Mouse (Mus musculus): ENCODE results near the gene Ccdc93. TPM values are rescaled to one million over a fixed set of nuclear protein-coding genes. Genes with fewer than 3 reads are reported as not detected.

Gene Ccdc93
- polyA plus RNA-seq, 1 experiment = 4.5 TPM

DNA sequence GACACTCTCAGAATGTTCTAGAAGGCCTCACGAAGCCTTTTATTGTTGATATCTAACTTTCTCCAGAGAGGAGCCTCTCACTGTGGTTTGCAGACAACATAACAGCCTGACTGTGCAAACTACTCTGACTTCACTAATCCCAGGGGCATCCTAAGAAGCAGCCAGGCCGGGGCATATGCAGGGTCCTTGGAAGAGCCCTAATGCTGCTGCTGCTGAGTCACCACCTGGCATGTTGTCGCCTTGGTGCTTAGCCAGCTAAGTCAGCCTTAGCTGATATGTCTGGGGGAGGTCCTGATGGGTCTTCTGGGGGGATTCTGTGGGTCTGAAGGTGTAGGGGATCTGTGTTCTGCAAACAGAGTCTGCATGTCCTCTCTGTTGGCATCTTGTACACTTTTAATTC is 35.4 kb downstream of the Ccdc93 start:
- Histone ChIP-seq H3K4me1 (ENCODE audit: control insufficient read depth, insufficient read depth, insufficient read length, low read length) (no peaks in the 10 kb centered on the region), H3K27ac (replicated peaks; ENCODE audit: low read depth, low read length) (no peak overlapping the region), H3K4me3 (ENCODE audit: insufficient read depth, low read depth, low read length) (no peak overlapping the region)

DNA sequence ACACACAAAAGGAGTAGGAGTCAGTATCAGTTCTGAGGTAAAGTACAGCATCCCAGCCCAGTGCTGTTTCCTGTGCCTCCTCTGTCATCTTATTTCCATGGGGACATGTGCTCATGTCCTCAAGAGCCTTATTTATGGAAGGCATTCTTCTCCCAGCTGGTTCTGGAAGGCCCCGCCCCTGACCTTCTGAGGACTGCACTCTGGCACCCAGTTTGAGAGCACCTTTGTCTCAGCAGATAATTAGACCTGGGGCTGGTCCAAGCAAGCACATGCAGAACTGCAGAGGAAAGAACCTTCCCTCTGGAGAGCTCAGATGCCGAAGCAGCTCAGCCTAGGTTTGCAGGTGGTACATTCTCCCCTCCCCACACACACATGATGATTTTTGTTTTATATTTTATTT is 37.4 kb downstream of the Ccdc93 start:
- H3K4me1 ChIP-seq (ENCODE audit: control insufficient read depth, insufficient read depth, insufficient read length, low read length) = no peaks in the 10 kb centered on the region
- H3K4me3 ChIP-seq (ENCODE audit: insufficient read depth, low read depth, low read length) = no peak overlapping the region
- no peak overlapping the region for H3K27ac ChIP-seq (replicated peaks; ENCODE audit: low read depth, low read length)

DNA sequence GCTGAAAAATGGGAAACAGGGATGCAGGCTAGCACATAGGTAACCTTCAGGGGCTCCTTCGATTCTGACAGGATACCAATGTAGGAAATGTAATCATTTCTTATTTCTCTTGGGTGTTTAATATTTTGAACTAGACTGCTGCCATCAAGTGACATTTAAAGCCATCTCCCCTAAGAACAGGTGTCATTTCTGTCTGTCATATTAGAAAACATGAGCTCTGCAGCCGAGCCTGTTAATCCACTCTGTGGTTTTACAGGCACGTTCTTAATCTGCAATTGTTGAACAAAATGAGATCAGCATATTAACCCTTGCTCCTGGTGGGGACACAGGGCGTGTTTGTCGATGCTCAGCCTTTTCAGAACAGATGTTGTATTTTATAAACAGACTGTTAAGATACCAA is 40.7 kb downstream of the Ccdc93 start:
- H3K4me1 ChIP-seq (ENCODE audit: control insufficient read depth, insufficient read depth, insufficient read length, low read length) = no peaks in the 10 kb centered on the region
- no peak overlapping the region for H3K27ac ChIP-seq (replicated peaks; ENCODE audit: low read depth, low read length)
- H3K4me3 ChIP-seq (ENCODE audit: insufficient read depth, low read depth, low read length) = no peak overlapping the region

DNA sequence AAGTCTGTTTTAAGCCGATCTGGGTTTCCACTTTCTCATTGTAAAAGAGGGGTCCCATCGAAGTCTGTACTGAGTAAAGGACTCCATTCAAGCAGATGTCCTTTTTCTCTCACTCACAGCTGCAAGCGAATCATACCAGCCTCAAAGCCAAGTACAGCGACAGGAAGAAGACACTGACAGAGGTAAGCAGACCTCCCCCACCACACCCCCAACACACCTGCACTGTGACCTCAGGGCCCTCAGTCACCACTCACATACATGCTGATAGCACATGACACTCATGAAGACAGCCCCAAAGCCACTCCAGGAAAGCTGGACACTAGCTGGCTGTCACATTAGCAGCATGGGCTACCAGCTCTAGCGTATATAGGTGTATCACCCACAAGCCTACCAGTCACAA is 46.9 kb downstream of the Ccdc93 start:
- Histone ChIP-seq H3K27ac (replicated peaks; ENCODE audit: low read depth, low read length) (no peak overlapping the region), H3K4me1 (ENCODE audit: control insufficient read depth, insufficient read depth, insufficient read length, low read length) (no peaks in the 10 kb centered on the region), H3K4me3 (ENCODE audit: insufficient read depth, low read depth, low read length) (no peak overlapping the region)

DNA sequence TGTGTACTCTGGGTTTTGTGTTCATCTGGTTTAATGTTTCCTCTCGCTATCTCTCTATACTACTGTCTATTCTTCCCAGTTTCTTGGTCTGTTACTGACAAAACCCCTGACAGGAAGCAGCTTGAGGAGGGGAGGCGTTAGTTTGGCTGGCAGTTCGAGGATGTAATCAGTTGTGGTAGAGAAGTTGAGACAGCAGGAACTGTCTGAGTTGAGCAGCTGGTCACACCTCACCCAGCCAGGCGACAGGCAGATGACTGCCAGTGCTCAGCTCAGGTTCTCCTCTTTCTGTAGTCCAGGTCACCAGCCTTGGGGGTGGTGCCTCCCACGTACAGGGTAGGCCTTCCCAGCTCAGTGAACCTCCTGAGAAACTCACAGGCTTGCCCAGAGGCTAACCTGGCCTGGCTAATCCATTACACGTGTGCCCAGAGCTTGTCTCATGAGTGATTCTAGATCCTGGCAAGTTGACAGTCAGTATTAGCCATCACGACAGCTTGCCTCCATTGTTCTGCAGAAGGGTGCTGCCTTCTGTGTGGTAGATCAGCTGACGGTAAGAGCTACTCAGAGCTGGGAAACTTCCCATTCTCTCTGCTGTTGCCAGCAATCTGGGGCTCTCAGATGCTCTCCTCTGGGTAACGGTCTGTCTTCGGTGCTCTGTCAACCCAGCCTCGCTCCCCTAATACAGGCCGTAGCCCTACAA is 47.6 kb downstream of the Ccdc93 start:
- no peak overlapping the region for H3K27ac ChIP-seq (replicated peaks; ENCODE audit: low read depth, low read length)
- H3K4me1 ChIP-seq (ENCODE audit: control insufficient read depth, insufficient read depth, insufficient read length, low read length) = no peaks in the 10 kb centered on the region
- no peak overlapping the region for H3K4me3 ChIP-seq (ENCODE audit: insufficient read depth, low read depth, low read length)

DNA sequence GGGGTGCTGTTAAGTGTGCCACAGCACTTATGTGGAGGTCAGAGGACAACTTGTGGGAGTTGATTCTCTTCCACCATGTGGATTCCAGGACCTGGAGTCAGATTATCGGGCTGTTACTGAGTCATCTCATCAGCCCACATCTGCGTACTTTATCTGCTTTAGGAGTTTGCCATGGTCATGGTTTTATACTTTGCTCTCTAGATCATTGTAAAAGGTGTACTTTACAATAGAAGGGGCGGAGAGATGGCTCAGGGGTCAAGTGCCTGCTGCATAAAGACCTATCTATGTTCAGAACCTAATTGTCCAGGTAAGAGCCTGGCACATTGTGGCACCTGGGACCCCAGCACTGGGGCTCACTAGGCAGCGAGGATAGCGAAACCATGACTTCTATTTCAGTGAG is 48.6 kb downstream of the Ccdc93 start:
- Histone ChIP-seq H3K4me3 (ENCODE audit: insufficient read depth, low read depth, low read length) (no peak overlapping the region), H3K4me1 (ENCODE audit: control insufficient read depth, insufficient read depth, insufficient read length, low read length) (no peaks in the 10 kb centered on the region), H3K27ac (replicated peaks; ENCODE audit: low read depth, low read length) (no peak overlapping the region)

DNA sequence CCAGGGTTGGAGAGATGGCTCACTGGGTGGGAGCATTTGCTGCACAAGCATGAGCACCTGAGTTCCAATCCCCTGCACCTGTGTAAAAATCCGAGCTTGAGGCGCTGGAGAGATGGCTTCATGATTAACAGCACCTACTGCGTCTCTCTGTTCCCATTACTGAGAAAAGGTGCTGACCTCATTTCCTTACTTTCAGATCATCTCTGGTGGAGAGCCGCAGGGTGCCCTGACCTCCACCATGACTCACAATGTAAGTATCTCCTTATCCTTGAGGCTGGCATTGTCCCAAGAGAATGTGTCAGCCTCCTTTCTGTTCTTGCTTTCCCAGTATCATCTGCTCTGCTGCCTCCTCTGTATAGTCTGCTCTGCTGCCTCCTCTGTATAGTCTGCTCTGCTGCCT is 52.2 kb downstream of the Ccdc93 start:
- Histone ChIP-seq H3K4me3 (ENCODE audit: insufficient read depth, low read depth, low read length) (no peak overlapping the region), H3K4me1 (ENCODE audit: control insufficient read depth, insufficient read depth, insufficient read length, low read length) (no peaks in the 10 kb centered on the region), H3K27ac (replicated peaks; ENCODE audit: low read depth, low read length) (no peak overlapping the region)

DNA sequence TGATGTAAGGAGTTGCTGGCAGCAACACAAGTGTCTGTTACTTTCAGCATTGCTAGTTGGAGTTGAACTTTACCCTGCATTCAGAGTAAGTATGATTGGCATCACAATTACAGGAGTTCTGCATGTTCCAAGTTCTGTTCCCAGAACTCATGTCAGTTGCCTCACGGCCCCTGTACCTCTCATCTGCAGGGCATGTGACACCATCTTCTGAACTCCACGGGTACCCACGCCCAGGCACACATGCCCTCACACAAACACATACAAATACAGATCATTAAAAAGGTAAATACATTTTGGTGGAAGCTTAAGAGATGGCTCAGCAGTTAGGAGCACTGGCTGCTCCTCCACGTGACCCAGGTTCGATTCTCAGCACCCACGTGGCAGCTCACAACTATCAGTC is 56.0 kb downstream of the Ccdc93 start:
- Histone ChIP-seq H3K4me1 (ENCODE audit: control insufficient read depth, insufficient read depth, insufficient read length, low read length) (no peaks in the 10 kb centered on the region), H3K4me3 (ENCODE audit: insufficient read depth, low read depth, low read length) (no peak overlapping the region), H3K27ac (replicated peaks; ENCODE audit: low read depth, low read length) (no peak overlapping the region)

DNA sequence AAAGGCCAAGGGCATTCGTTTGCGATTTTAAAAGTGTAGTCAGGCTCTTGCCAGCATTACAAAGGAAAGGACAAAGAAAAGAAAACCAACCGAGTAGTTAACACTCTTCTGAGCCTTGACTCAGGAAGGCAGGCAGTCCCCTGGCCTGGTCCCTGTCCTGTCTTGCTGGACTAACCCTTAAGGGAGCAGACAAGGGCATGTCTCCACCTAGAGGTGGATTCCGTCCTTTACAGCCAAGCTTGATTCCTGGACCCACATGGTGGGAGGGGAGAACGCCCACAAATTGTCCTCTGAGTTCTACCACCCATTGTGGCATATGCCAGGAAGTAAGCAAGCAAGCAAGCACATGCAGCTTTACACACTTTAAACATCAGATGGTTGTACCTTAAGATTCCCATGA is 59.4 kb downstream of the Ccdc93 start:
- H3K27ac ChIP-seq (replicated peaks; ENCODE audit: low read depth, low read length) = no peak overlapping the region

DNA sequence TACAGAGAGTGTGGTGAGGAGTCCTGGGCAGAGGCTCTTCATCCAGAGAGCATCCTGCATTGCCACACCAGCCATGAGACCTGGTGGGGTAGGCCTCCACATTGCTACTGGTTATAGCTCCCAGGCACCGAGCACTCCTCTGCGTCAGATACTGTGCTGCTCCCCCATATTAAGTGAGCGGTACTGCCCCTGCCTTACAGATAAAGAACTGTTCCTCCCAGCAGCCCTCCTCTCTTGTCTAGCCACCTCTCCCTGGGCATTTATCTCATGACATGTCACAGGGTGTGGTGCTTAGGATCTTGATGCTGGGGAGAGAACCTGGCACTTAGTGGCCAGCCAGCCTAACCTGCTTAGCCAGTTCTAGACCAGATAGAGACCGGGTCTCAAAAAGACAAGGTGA is 66.2 kb downstream of the Ccdc93 start:
- no peak overlapping the region for H3K4me3 ChIP-seq (ENCODE audit: insufficient read depth, low read depth, low read length)
- no peaks in the 10 kb centered on the region for H3K4me1 ChIP-seq (ENCODE audit: control insufficient read depth, insufficient read depth, insufficient read length, low read length)
- no peak overlapping the region for H3K27ac ChIP-seq (replicated peaks; ENCODE audit: low read depth, low read length)

More for the DNA sequence above, 59.4 kb downstream of the Ccdc93 start:
- Histone ChIP-seq H3K4me1 (ENCODE audit: control insufficient read depth, insufficient read depth, insufficient read length, low read length) (no peaks in the 10 kb centered on the region), H3K4me3 (ENCODE audit: insufficient read depth, low read depth, low read length) (no peak overlapping the region)

DNA sequence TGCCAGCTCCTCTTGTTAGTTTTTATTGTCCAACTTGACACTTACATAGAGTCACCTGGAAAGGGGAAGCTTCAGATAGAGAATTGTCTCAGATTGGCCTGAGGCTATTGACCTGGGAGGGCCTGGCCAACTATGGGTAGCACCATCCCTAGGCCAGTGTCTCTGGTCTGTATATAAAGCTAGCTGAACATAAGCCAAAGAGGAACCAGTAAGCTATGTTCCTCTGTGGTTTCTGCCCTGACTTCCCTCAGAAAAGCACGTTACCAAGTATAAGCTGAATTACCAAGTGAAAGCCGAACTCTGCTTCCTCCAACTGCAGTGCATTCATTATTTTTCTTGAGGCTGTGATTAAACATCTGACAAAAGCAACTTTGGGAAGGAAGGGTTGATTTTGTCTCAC is 77.9 kb downstream of the Ccdc93 start:
- Histone ChIP-seq H3K4me1 (ENCODE audit: control insufficient read depth, insufficient read depth, insufficient read length, low read length) (no peaks in the 10 kb centered on the region), H3K27ac (replicated peaks; ENCODE audit: low read depth, low read length) (no peak overlapping the region), H3K4me3 (ENCODE audit: insufficient read depth, low read depth, low read length) (no peak overlapping the region)

DNA sequence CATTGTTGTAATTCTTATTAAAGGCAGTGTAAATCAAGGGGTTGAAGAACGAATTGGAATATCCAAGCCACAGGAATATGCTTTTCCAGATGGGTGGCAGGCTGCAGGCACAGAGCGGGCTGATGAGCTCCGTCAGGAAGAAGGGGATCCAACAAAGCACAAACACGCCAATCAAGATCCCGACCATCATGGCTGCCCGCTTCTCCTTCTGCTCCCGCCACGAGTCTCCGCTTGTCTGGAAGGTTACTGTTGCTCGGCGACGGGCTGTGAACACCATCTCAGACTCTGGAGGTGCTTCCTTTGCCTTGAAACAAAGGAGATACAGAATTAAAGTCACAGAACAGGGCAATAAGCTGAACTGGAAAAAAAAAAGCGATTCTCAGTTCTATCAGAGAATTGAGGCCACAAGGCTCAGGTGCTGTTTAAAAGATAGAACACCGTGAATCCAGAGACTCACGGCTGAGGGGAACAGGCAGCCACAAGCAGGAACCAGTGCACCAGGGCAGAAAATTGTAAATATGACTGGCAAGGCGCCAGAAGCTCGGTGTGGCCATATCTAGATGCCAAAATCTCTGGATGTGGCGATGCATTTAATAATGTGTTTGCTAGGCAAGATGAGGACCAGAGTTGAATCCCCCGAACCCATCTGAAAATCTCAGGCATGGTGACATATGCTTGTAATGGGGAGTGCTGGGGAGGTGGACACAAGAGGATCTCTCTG is 79.7 kb downstream of the Ccdc93 start:
- no peak overlapping the region for H3K27ac ChIP-seq (replicated peaks; ENCODE audit: low read depth, low read length)
- no peak overlapping the region for H3K4me3 ChIP-seq (ENCODE audit: insufficient read depth, low read depth, low read length)
- no peaks in the 10 kb centered on the region for H3K4me1 ChIP-seq (ENCODE audit: control insufficient read depth, insufficient read depth, insufficient read length, low read length)

DNA sequence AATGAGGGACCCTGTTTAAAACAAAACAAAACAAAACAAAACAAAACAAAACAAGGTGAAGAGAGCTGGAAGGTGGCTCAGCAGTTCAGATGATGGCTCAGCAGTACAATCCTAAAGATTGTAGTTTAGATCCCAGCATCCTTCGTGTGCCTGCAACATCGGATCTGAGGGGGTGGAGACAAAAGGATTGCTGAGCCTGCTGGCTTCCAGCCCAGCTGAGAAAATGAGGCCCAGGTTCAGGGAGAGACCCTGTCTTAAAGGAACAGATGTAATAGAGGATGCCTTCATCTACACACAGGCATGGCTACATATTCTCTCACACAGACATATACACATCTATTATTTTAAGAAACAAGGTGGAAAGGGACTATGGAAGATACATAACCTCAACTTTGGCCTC is 80.3 kb downstream of the Ccdc93 start:
- Histone ChIP-seq H3K4me3 (ENCODE audit: insufficient read depth, low read depth, low read length) (no peak overlapping the region), H3K4me1 (ENCODE audit: control insufficient read depth, insufficient read depth, insufficient read length, low read length) (no peaks in the 10 kb centered on the region), H3K27ac (replicated peaks; ENCODE audit: low read depth, low read length) (no peak overlapping the region)

DNA sequence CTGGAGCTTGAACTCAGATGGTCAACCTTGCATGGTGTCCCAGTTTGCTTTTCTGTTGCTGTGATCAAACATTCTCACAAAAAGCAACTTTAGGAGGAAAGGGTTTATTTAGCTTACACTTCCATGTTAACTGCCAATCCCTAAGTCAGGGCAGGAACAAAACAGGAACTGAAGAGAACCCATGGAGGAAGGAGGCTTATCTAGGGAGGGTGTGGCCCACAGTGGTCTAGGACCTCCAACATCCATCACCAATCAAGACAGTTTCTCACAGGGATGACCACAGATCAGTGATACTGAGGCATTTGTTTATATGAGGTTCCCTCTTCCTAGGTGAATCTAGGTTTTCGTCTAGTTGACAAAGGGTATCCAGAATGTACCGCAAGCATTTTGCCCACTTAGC is 81.1 kb downstream of the Ccdc93 start:
- H3K4me3 ChIP-seq (ENCODE audit: insufficient read depth, low read depth, low read length) = no peak overlapping the region
- H3K27ac ChIP-seq (replicated peaks; ENCODE audit: low read depth, low read length) = no peak overlapping the region
- H3K4me1 ChIP-seq (ENCODE audit: control insufficient read depth, insufficient read depth, insufficient read length, low read length) = no peaks in the 10 kb centered on the region

DNA sequence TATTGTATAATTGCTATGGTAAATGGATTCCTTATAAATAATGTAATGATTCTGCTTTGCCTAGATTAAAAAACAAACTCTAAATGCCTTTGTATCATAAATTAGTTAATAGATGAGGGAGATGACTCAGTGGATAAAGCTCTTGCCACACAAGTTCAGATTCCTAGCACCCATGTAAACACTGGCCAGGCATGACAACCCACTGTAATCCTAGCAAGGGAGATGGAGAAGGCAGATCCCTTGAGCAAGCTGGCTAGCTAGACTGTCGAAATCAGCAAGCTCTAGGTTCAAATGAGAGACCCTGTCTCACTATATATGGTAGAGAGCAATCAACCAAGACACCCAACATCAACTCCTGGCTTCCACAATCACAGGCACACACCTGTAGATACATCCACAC is 87.8 kb downstream of the Ccdc93 start:
- Histone ChIP-seq H3K4me3 (ENCODE audit: insufficient read depth, low read depth, low read length) (no peak overlapping the region), H3K4me1 (ENCODE audit: control insufficient read depth, insufficient read depth, insufficient read length, low read length) (no peaks in the 10 kb centered on the region), H3K27ac (replicated peaks; ENCODE audit: low read depth, low read length) (no peak overlapping the region)

DNA sequence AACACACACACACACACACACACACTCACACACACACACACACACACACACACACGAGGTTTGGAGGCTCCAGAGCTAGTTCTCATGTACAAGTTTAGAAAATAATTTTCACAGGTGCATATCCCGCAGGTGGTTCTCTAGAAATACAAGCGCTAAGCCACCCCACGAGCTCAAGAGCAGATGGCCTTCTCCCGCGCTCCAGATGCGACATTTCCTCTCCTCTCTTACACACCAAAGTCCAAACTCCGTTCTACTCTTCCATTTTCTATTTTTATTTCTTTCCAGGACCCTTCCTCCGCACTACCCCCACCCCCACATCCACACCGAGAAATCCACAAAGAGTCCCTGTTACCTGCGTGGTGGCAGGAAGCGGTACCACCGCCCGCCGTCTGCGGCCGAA is 96.2 kb downstream of the Ccdc93 start:
- no peak overlapping the region for H3K27ac ChIP-seq (replicated peaks; ENCODE audit: low read depth, low read length)
- no peak overlapping the region for H3K4me3 ChIP-seq (ENCODE audit: insufficient read depth, low read depth, low read length)

More for the DNA sequence above, 96.2 kb downstream of the Ccdc93 start:
- H3K4me1 ChIP-seq (ENCODE audit: control insufficient read depth, insufficient read depth, insufficient read length, low read length) = no peaks in the 10 kb centered on the region

All from brown adipose tissue, adult 24 weeks (tissue).